Mouse (Mus musculus): Measurements from ENCODE around the gene Nkx2-3.

Gene Nkx2-3

GRCm38 (mm10) chr19:43618505-43619030 lies 6.4 kb downstream of the Nkx2-3 start:
- no peak for DNase-seq (ENCODE audit: low read depth, low spot score)

GRCm38 (mm10) chr19:43619916-43620479 lies 7.9 kb downstream of the Nkx2-3 start:
- DNase-seq (ENCODE audit: low read depth, low spot score) = no peak

GRCm38 (mm10) chr19:43623913-43624312 lies 11.8 kb downstream of the Nkx2-3 start:
- DNase-seq (ENCODE audit: low read depth, low spot score) = peak; percentile 90

GRCm38 (mm10) chr19:43626160-43626559 lies 14.0 kb downstream of the Nkx2-3 start:
- DNase-seq (ENCODE audit: low read depth, low spot score) = no peak

- no peak for DNase-seq (ENCODE audit: low read depth, low spot score)
These were observed 15.2 kb downstream of the Nkx2-3 start for GRCm38 (mm10) chr19:43627345-43627744.

GRCm38 (mm10) chr19:43629088-43629487 lies 17.0 kb downstream of the Nkx2-3 start:
- no peak for DNase-seq (ENCODE audit: low read depth, low spot score)

GRCm38 (mm10) chr19:43630466-43631251 lies 18.5 kb downstream of the Nkx2-3 start:
- peak; percentile 99 for DNase-seq (ENCODE audit: low read depth, low spot score)

- DNase-seq (ENCODE audit: low read depth, low spot score) = no peak
These were observed 29.7 kb downstream of the Nkx2-3 start for GRCm38 (mm10) chr19:43641833-43642232.

- DNase-seq (ENCODE audit: low read depth, low spot score) = no peak
These were observed 30.7 kb downstream of the Nkx2-3 start for GRCm38 (mm10) chr19:43642843-43643242.

- no peak for DNase-seq (ENCODE audit: low read depth, low spot score)
These were observed 33.4 kb downstream of the Nkx2-3 start for GRCm38 (mm10) chr19:43645508-43645907.

GRCm38 (mm10) chr19:43646852-43647251 lies 34.7 kb downstream of the Nkx2-3 start:
- no peak for DNase-seq (ENCODE audit: low read depth, low spot score)

- DNase-seq (ENCODE audit: low read depth, low spot score) = no peak
These were observed 35.1 kb downstream of the Nkx2-3 start for GRCm38 (mm10) chr19:43647261-43647660.

GRCm38 (mm10) chr19:43648343-43648742 lies 36.2 kb downstream of the Nkx2-3 start:
- DNase-seq (ENCODE audit: low read depth, low spot score) = no peak

GRCm38 (mm10) chr19:43651241-43651785 lies 39.2 kb downstream of the Nkx2-3 start:
- no peak for DNase-seq (ENCODE audit: low read depth, low spot score)

GRCm38 (mm10) chr19:43655735-43656492 lies 43.8 kb downstream of the Nkx2-3 start:
- peak; percentile 86 for DNase-seq (ENCODE audit: low read depth, low spot score)

GRCm38 (mm10) chr19:43659632-43660031 lies 47.5 kb downstream of the Nkx2-3 start:
- peak; percentile 46 for DNase-seq (ENCODE audit: low read depth, low spot score)

- no peak for DNase-seq (ENCODE audit: low read depth, low spot score)
These were observed 48.6 kb downstream of the Nkx2-3 start for GRCm38 (mm10) chr19:43660774-43661173.

GRCm38 (mm10) chr19:43662176-43662967 lies 50.2 kb downstream of the Nkx2-3 start:
- no peak for DNase-seq (ENCODE audit: low read depth, low spot score)

- no peak for DNase-seq (ENCODE audit: low read depth, low spot score)
These were observed 51.3 kb downstream of the Nkx2-3 start for GRCm38 (mm10) chr19:43663471-43663870.
